Mouse (Mus musculus) right cerebral cortex, adult 2 months (tissue): ENCODE measurements at regions not wholly inside any gene's neighbourhood (a gene's known extent, or its start where the extent isn't known, plus 50 kb on each side); places are given as distances from the start of the nearest gene placed in this dataset.

Experiments used
- DNase-seq, 2 experiments: peaks; one replicate each; pipeline ENCODE4 v3.0.0; 2021 to 2022; ENCODE audit warnings: low spot score in 2 of 2

DNA sequence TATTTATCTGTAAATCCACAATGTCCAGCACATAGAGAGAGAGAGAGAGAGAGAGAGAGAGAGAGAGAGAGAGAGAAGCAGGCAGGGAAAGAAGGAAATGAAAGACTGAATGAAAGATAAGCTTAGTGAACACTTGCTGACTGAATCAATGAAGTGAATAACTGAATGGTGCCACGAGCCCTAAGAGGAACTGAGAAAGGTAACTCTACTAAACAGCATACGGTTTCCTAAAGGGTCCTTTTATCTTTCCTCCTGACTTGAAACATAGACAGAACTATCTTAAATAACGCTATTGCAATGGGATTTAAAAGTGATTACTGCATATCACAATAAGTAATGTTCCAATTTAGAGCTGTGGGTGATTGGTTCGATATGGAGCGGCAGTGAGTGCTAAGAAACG lies 121.0 kb downstream of the Rbm26 start:
- no peak for DNase-seq

DNA sequence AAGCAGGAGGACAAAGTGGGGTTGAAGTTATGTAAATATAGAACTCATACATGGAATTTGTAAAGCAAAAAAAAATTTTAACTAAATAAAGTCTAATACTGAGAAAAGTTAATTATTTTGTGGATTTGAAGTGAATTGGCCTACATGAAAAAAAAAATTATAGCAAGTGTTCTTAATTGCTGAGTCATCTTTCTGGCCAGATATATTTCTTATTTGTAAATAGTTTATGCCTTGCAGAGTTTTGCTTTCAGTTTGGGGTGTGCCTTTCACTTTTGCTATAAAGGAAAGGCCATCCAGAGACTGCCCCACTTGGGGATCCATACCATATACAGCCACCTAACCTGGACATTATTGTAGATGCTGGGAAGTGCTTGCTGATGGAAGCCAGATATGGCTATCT lies 138.3 kb downstream of the Rbm26 start:
- no peak for DNase-seq

GRCm38 (mm10) chr14:105034712-105035377 lies 142.3 kb downstream of the Rbm26 start:
- peak; percentile 8 to 25 for DNase-seq

DNA sequence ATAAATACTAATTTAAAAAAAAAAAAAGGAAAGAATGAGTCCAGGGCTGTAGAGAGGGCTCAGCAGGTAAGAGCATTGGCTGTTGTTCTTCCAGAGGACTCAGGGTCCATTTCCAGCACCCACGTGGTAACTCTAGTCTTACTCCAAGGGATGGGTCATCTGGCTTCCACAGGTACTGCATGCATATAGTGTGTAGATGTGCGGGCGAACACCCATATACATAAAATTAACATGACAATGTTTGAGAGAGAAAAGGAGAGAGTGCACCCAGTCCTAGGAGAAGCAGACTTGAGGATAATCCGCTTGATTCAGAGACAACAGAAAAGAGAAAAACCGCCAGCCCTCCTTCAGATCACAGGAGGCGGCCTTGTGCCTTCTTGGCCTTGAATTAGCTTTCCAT lies 157.2 kb downstream of the Rbm26 start:
- no peak for DNase-seq

DNA sequence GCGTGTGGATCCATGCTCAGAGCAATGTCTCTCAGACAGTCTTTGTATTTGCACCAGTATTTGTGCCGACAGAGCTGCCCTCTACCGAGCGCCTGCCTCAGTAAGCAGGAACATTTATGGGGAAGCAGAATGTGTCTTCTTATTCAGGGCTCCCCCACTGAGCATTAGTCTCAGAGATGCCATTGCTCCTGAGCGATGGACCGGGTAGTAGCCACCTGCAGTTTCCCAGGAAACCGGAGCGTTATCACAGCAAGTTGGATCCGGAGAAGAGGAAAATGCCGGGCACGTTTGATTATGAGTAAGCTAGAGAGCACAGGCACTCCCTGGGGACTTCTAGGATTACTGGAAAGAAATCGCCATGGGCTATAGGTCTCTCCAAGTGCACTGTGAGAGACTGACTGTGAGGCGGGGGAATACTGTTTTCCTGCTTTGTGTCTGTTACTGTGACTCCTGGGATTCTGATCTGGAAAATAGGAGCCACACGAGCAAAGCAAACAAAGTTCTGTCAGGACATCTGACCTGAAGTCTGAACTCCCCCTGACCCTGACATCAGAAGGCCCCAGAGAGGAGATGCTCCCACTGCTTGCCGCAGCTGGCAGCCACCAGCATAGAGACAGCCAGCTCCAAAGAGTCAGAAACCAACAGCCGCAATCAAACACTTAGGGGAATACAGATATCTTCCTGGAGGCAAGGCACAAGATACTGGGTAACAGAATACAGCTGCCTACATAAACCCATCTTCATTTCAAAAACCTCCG lies 160.9 kb downstream of the Rbm26 start:
- peak in 1 of 2 experiments; percentile 5 for DNase-seq

DNA sequence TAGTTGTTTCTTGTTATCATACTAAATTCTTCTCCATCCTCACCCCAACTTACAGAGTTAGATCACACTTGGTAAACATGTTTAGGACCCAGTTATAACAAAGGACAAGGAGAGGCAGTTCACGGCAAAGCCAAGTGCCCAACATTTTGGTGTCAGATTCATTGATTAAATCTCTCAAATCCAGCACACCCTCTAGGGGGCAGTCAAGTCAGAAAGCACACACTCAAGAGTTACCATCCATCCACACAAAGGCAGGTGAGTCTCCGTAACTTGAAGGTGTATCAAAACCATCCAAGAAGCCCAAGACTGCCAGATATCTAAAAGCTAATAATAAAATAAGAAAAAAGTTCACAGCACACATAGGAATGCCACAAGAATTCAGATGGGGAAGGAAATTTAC lies 161.8 kb downstream of the Rbm26 start:
- no peak for DNase-seq

DNA sequence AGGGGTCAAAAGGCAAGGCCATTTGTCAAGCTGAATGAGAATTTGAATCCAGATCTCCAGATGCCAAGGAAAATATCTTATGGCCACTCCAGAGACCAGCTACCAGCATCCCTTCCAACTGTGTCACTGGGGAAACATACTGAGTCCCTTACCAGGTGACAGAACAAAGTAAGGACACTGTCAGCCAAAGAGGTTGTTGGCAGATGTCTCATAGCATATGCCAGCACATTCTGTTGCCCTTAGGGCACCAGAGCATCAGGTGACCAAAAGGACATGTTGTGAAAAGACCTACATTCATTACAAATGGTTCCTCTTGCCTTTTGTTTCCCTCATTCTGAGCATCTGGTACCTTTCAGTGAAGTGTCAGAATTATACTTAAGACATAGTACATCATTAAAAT lies 166.4 kb downstream of the Rbm26 start:
- DNase-seq, result no peak

DNA sequence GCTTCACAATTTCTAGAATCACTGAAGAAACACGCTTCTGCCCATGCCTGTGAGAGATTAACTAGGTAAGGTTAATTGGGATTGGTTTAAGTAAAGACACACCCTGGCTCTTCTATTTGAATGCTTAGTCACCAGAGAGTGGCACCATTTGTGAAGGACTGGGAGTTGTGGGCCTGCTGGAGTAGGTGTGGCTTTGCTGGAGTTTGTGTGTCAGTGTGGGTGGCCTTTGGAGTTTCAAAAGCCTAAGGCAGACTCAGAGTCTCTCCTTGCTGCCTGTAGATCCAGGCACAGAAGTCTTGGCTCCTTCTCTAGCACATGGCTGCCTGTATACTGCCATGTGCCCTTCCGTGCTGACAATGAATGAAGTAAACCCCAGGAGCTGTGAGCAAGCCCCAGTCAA lies 168.8 kb downstream of the Rbm26 start:
- no peak for DNase-seq

- no peak for DNase-seq
Observed at GRCm38 (mm10) chr14:104994066-104994465, 183.1 kb downstream of the Rbm26 start.

- DNase-seq, result no peak
Observed at GRCm38 (mm10) chr14:104966046-104966445, 211.1 kb downstream of the Rbm26 start.

GRCm38 (mm10) chr14:104943450-104943849 lies 233.7 kb downstream of the Rbm26 start:
- DNase-seq, result no peak

GRCm38 (mm10) chr14:104939961-104940360 lies 237.2 kb downstream of the Rbm26 start:
- no peak for DNase-seq

GRCm38 (mm10) chr14:104937083-104937864 lies 239.9 kb downstream of the Rbm26 start:
- no peak for DNase-seq

DNA sequence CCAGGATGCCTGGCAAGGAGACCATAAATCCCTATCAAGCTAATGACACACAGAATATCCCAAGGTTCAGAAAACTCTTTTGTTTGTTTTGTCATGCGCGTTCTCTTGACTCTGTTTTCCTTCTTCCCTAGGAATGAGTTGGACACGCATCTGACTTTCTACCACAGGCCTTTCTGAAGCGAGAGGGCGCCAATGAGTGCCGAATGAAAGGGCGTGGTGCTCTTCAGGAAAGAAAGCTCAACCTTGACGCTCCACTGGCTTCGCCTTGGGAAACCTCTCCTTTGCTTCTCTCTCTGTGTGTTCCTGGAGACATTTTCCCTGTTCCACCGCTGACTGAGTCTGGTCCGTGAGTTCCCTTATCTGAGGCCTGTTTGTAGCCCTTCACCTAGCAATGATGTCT lies 241.2 kb downstream of the Rbm26 start:
- DNase-seq, result no peak

- no peak for DNase-seq
Observed at GRCm38 (mm10) chr14:104905706-104906105, 271.4 kb downstream of the Rbm26 start.

DNA sequence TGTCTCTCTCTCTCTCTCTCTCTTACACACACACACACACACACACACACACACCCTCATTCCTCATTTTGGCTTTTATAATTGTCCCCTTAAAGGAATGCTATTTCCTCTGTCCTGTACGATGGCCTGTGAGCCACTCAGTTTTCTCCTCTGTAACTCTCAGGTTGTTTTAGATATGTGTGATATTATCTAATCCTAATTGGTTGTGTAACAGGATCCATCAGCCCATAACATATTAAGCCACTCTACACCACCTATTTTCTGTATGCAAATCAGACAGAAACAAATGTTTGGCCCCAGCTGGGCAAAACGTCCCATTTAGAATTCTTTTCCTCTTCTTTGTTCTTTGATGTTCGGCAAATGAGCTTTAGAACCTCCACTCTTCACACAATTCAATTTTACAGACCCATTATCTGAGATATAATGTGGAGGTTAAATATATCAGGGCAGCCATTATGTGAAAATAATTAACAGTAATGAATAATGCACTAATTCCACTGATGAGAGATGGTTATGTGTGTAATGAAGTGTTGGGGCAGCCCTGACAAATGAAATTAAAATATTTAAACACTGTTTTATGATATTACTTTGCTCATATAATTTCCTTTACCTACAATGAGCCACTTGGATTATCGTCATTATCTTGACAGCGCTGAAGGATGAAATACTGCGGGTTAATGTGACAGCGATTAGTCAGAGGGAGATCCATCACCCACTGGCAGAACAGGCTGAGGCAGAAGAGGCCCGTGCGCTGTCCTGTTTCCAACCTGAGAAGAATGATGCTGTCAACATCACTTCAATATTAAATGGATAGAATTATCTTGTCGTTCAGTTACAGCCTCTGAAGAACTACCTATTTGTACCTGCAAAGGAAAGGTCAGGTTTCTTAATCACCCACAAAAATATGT lies 274.8 kb downstream of the Rbm26 start:
- no peak for DNase-seq

DNA sequence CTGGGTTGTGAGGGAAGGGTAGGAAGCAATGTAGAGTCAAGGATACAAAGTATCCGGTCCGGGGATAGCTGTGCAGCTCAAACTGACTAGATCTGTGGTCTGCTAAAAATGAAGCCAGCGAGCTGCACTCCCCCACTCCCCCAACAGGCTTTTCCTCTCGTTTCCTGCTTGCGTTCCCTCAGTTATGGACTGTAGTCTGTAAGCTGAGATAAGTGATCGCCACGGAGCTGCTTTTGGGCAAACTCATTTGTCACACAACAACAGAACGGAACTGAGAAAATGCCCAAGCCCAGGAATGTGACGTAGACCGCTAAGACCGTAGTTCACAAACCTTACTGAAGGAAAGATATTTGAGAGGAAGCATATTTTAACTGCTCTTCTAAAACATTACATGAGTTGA lies 276.1 kb downstream of the Rbm26 start:
- no peak for DNase-seq

DNA sequence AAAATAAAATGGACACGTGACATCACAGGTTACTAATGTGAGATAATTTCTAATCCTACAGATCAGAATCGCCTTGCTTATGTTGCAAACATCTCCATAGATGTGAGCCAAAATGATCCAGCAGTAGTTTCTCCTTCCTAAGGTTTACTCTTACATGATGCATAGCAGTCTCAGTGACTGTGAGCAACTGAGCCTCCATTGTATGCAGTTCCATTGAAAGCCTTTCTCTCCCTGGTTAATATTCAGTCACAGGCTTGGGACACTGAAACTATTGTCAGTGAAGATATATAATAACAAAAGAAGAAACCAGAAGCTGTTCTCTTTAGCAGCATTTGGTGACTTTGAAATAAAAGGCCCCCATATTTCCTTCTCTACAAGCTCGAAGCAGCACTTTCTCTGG lies 305.9 kb downstream of the Rbm26 start:
- no peak for DNase-seq

- DNase-seq, result no peak
Observed at GRCm38 (mm10) chr14:104867540-104867939, 309.6 kb downstream of the Rbm26 start.

DNA sequence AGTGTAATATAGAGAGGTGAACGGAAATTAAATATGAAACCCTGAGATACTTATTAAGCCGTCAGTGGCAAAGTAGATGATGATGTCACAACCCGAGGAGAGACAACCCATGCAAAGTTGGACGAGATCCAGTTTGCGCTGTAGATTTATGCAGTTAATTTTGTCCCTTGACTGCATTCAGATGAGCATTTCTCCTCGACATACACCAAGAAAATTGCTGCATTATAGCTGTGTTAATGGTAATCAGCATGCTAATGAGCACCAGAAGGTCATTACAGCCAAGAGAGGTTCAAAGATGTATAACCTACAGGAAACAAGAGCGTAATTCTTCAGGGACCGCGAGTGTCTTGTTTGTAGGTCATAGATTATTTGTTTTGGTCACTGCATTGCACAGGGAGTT lies 313.2 kb downstream of the Rbm26 start:
- DNase-seq, result no peak

GRCm38 (mm10) chr14:104855913-104856312 lies 321.2 kb downstream of the Rbm26 start:
- DNase-seq, result no peak

DNA sequence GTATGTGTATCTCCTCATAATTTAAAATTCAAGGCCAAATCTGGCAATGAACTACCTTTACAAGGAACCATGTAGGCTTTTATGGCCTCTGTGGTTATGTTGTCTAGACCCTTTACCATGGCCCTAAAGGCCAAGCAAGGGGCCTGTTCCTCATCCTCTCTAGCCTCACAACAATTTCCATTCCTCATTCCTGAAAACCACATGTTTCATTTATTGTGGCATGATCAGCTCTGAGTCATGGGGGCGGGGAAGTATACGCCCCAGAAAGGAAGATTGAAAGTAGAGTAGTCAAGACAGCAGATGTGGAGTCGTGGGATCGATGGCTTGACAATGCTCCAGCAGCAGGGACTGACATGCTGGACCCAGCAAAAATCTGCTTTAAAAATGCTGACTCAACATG lies 326.8 kb upstream of the Rnf219 start:
- DNase-seq, result no peak
